Mouse (Mus musculus) neural tube, embryonic 11.5 days (tissue): ENCODE measurements around the gene Poll. TPM values are rescaled to one million over a fixed set of nuclear protein-coding genes. Genes with fewer than 3 reads are reported as not detected.

Experiments used
- ATAC-seq: fragments of 200-750 bp; cut with Nextera tagmentation; 2 replicates; pipeline ENCODE4 v1.8.0; 2017; ENCODE audit warnings: moderate number of reproducible peaks, mild to moderate bottlenecking, moderate TSS enrichment, moderate library complexity; ENCODE audit not compliant: insufficient read depth, low FRiP score, low TSS enrichment
- DNase-seq: peaks from one replicate; pipeline ENCODE4 v3.0.0-alpha.2; 2015; ENCODE audit warnings: low spot score
- H3K27ac ChIP-seq: fragments of 300-500 bp; sonication (generic); 2 replicates; pipeline ENCODE4 v1.5.1; 2014; ENCODE audit warnings: low read depth, mild to moderate bottlenecking, low read length
- H3K27me3 ChIP-seq: fragments of 300-500 bp; sonication (generic); 2 replicates; pipeline ENCODE4 v1.6.1; 2014; ENCODE audit warnings: mild to moderate bottlenecking, low read length, mixed read lengths; ENCODE audit not compliant: control insufficient read depth, insufficient read depth
- H3K36me3 ChIP-seq: fragments of 300-500 bp; sonication (generic); 2 replicates; pipeline ENCODE4 v1.6.1; 2014; ENCODE audit warnings: mild to moderate bottlenecking, low read length, moderate library complexity, mixed read lengths; ENCODE audit not compliant: control insufficient read depth, insufficient read depth
- H3K4me1 ChIP-seq: fragments of 300-500 bp; sonication (generic); 2 replicates; pipeline ENCODE4 v1.6.1; 2014; ENCODE audit warnings: low read length, mixed read lengths; ENCODE audit not compliant: control insufficient read depth, insufficient read depth
- H3K4me2 ChIP-seq: fragments of 300-500 bp; sonication (generic); 2 replicates; pipeline ENCODE4 v1.6.1; 2014; ENCODE audit warnings: low read depth, mild to moderate bottlenecking, moderate library complexity
- H3K4me3 ChIP-seq: fragments of 300-500 bp; sonication (generic); 2 replicates; pipeline ENCODE4 v1.5.1; 2014; ENCODE audit warnings: low read depth, low read length
- H3K9ac ChIP-seq: fragments of 300-500 bp; sonication (generic); 2 replicates; pipeline ENCODE4 v1.6.1; 2014; ENCODE audit warnings: mild to moderate bottlenecking, low read length
- H3K9me3 ChIP-seq: fragments of 300-500 bp; sonication (generic); 2 replicates; pipeline ENCODE4 v1.6.1; 2016; ENCODE audit warnings: low read length; ENCODE audit not compliant: control insufficient read depth
- WGBS: fragments of 180-500 bp; shearing (Covaris S2); extraction: QIAGEN DNeasy Blood & Tissue Kit; methylation state at CpG from one replicate; pipeline ENCODE4 v1.1.7; 2014; 5-methylcytosine and 5-hydroxymethylcytosine counted together
- polyA plus RNA-seq: library from polyadenylated mRNA; unstranded; fragments of >200 nt; fragmentation: Nextera tagmentation; extraction: Ambion mirVana; gene quantifications from 2 replicates; pipeline ENCODE4 v1.2.1, GENCODE M21; 2014

Gene Poll
- polyA plus RNA-seq, 1 experiment from 2014 or later: 18.5 TPM

DNA sequence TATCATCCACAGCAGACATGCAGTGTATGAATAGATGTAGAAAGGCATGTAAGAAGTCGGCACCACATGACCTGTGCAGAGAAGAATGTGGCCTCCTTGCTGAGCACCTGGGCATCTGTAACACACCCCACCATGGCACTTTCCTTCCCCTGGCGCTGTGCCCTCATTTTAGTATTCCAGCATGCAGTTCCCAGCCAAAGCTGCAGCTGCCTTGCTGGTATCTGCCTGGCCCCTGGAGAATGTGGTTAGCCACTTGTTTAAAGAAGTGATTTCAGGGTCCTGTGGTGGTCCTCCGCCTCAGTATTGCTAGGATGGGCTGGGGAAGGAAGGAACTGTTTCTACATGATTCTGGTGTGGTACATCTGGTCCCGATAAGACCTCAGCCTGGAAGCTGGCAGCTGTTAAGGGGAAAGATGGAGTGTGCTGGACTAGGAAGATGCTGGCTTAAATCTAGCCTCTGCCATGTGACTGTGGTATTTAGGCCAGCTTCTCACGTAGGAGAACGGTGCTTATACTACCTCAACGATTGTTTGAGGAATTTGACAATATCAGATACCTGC lies 14.1 kb upstream of the Poll start:
- no peaks in the 10 kb centered on the region for H3K9me3 ChIP-seq
- 79% methylated on average over 7 of the region's 7 CpGs for WGBS
- H3K4me1 ChIP-seq: peaks cover 5% of the 10 kb centered on the region; the same call in 1 of the 2 replicates
- H3K4me2 ChIP-seq: no peak overlapping the region
- H3K9ac ChIP-seq: no peak overlapping the region
- H3K27ac ChIP-seq: no peak overlapping the region
- no peak for DNase-seq
- H3K36me3 ChIP-seq: peaks cover 2% of the 10 kb centered on the region; the same call in 1 of the 2 replicates
- no peak overlapping the region for H3K4me3 ChIP-seq
- ATAC-seq: no peak
- H3K27me3 ChIP-seq: no peaks in the 10 kb centered on the region

DNA sequence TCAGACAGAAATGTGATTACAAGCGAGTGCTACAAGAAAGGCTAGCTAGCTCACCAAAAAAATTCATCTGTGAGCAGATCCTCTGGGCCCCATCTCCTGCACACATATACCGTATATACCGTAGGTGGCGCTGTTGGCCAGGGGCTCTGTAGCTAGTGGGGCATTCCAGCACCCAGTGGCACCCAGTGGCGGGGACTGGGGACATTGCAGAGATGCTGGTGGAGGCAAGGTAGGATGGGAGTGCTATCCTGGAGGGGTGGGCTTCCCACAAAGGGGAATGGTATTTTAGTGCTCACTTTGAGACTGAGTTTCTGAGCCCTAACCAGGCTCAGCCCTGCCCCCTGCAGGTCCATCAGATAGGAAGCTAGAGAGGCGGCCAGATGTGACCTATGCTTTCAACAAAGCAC lies 13.5 kb upstream of the Poll start:
- Histone ChIP-seq H3K4me1 (peaks cover 5% of the 10 kb centered on the region; the same call in 1 of the 2 replicates), H3K27me3 (no peaks in the 10 kb centered on the region), H3K9me3 (no peaks in the 10 kb centered on the region), H3K4me2 (no peak overlapping the region), H3K36me3 (peaks cover 2% of the 10 kb centered on the region; the same call in 1 of the 2 replicates), H3K9ac (no peak overlapping the region), H3K4me3 (no peak overlapping the region), H3K27ac (no peak overlapping the region)
- ATAC-seq (no peak), DNase-seq (peak; percentile 73)
- 32% methylated on average over 6 of the region's 6 CpGs for WGBS

DNA sequence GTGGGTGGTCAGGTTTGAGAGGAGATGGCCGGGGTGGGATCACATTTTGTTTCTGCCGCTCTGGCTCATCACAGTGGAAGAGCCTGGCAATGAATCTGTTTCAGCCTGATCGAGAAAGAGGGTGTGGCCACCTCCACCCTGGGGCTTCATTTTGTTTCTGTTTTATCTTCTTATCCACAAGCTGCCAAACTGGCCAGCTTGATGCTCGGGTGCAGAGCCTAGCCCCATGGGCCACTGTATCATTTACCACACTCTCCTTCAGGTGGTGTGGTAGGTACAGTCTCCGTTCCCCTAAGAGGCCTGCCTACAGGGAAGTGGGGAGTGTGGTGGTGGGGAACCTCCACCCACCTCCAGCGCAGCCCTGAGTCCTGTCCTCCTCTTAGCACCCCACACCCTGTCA lies 12.7 kb upstream of the Poll start:
- no peak overlapping the region for H3K9ac ChIP-seq
- WGBS: 82% methylated on average over 6 of the region's 6 CpGs
- ATAC-seq (no peak), DNase-seq (no peak)
- no peaks in the 10 kb centered on the region for H3K27me3 ChIP-seq
- H3K4me3 ChIP-seq: no peak overlapping the region
- H3K4me2 ChIP-seq: no peak overlapping the region
- no peaks in the 10 kb centered on the region for H3K9me3 ChIP-seq
- peaks cover 2% of the 10 kb centered on the region; the same call in 1 of the 2 replicates for H3K36me3 ChIP-seq
- H3K4me1 ChIP-seq: peaks cover 5% of the 10 kb centered on the region; the same call in 1 of the 2 replicates
- no peak overlapping the region for H3K27ac ChIP-seq

DNA sequence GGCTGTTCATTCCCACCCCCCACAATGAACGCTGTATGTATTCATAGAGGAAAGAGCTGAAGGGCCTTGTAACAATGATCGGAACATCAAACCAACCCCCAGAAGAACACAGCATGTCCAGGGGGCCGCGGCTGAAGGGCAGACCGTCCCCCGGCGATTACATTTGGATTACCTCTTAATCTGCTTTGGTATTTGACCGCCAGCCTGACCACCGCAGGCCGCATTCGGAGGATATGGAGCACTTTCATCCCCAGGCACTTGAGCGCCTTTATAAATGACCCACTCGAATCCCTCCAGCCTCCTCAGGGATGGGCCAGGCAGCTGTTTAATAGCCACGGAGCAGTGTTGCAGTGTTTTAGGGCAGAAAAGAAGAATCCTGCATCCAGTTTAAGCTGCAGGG lies 7.0 kb upstream of the Poll start:
- Histone ChIP-seq H3K27me3 (no peaks in the 10 kb centered on the region), H3K4me2 (no peak overlapping the region), H3K36me3 (0 out of 2 replicates have a peak, but pooled peaks cover 2% of the 10 kb centered on the region), H3K4me3 (no peak overlapping the region), H3K4me1 (0 out of 2 replicates have a peak, but pooled peaks cover 3% of the 10 kb centered on the region), H3K9me3 (no peaks in the 10 kb centered on the region), H3K27ac (no peak overlapping the region), H3K9ac (no peak overlapping the region)
- DNase-seq (no peak), ATAC-seq (no peak)
- WGBS: 40% methylated on average over 14 of the region's 14 CpGs

GRCm38 (mm10) chr19:45565925-45566715 lies 5.8 kb upstream of the Poll start:
- Histone ChIP-seq H3K9me3 (no peaks in the 10 kb centered on the region), H3K27ac (no peak overlapping the region), H3K36me3 (no peaks in the 10 kb centered on the region), H3K27me3 (no peaks in the 10 kb centered on the region), H3K4me3 (no peak overlapping the region), H3K4me2 (no peak overlapping the region), H3K4me1 (0 out of 2 replicates have a peak, but pooled peaks cover 3% of the 10 kb centered on the region), H3K9ac (no peak overlapping the region)
- DNase-seq (no peak), ATAC-seq (no peak)
- WGBS: 57% methylated on average over 15 of the region's 15 CpGs

DNA sequence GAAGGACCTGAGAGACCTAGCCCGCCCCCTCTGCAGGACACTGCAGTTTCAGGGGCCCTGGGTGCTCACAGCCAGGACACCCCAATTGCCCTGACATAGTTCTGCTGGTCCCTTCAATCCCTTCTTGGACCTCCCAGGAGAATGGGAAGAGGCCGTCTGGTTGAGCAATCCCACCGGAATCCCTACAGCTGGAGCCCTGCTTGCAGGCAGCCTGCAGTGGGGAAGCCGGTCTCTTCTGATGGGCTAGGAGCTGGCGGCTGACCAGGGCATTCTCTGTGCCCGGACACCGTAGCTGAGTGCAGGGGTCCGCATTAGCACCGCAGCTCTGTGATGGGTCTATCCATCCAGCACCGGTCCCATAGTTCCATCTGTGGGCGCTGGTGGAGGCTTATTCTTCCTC lies 6.2 kb downstream of the Poll start:
- Histone ChIP-seq H3K36me3 (peaks cover 13% of the 10 kb centered on the region), H3K4me1 (peaks cover 3% of the 10 kb centered on the region; the same call in 1 of the 2 replicates), H3K9me3 (no peaks in the 10 kb centered on the region), H3K4me2 (no peak overlapping the region), H3K9ac (no peak overlapping the region), H3K4me3 (no peak overlapping the region), H3K27ac (no peak overlapping the region), H3K27me3 (no peaks in the 10 kb centered on the region)
- WGBS: 91% methylated on average over 11 of the region's 11 CpGs
- ATAC-seq: no peak
- no peak for DNase-seq

GRCm38 (mm10) chr19:45552187-45552586 lies 8.1 kb downstream of the Poll start:
- DNase-seq (no peak), ATAC-seq (no peak)
- H3K27me3 ChIP-seq: no peaks in the 10 kb centered on the region
- H3K4me2 ChIP-seq: no peak overlapping the region
- peaks cover 3% of the 10 kb centered on the region; the same call in 1 of the 2 replicates for H3K4me1 ChIP-seq
- H3K9ac ChIP-seq: no peak overlapping the region
- 67% methylated on average over 6 of the region's 6 CpGs for WGBS
- H3K36me3 ChIP-seq: peaks cover 13% of the 10 kb centered on the region
- H3K4me3 ChIP-seq: no peak overlapping the region
- no peaks in the 10 kb centered on the region for H3K9me3 ChIP-seq
- no peak overlapping the region for H3K27ac ChIP-seq

DNA sequence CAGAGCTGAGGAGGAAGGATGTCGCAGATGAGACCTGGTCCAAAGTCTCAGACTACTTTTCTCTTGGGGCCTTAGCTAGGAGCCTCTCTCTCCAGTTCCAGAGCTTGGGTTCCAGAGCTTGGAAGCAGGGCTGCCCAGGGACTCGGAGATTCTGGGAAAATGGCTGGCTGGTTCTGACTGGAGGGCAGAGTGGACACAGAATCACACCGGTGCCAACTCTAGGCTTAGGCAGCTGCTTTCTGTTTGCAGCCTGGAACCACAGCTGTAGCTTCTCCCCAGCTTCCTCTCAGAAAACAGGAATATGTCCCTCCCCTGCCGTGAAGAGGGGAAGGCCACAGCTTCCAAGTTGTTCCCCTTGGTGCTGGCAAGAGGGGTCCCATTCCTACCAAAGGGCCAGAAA lies 10.4 kb downstream of the Poll start:
- H3K4me3 ChIP-seq: no peak overlapping the region
- 0 out of 2 replicates have a peak overlapping the region, but pooled peaks have one; percentile 20 for H3K27ac ChIP-seq
- H3K9ac ChIP-seq: no peak overlapping the region
- peaks cover 3% of the 10 kb centered on the region; the same call in 1 of the 2 replicates for H3K4me1 ChIP-seq
- ATAC-seq: no peak
- no peak overlapping the region for H3K4me2 ChIP-seq
- 84% methylated on average over 4 of the region's 4 CpGs for WGBS
- H3K27me3 ChIP-seq: peaks cover 13% of the 10 kb centered on the region
- H3K9me3 ChIP-seq: no peaks in the 10 kb centered on the region
- peaks cover 8% of the 10 kb centered on the region for H3K36me3 ChIP-seq
- DNase-seq: no peak
